Mouse (Mus musculus) ES-Bruce4 (cell line): ENCODE measurements around the gene Mmd.

Experiments
- CTCF ChIP-seq: IDR thresholded peaks from one replicate; pipeline ENCODE4 v1.8.1; 2011; ENCODE audit warnings: low read depth, low read length
- EP300 ChIP-seq: IDR thresholded peaks from 2 replicates; pipeline ENCODE4 v1.6.1; 2011; ENCODE audit warnings: low read depth, low read length; ENCODE audit not compliant: insufficient read depth
- POLR2A ChIP-seq: IDR thresholded peaks from one replicate; pipeline ENCODE4 v1.8.1; 2011; ENCODE audit warnings: low read length; ENCODE audit not compliant: insufficient read depth

- no peak for TF ChIP-seq CTCF
- no peak for TF ChIP-seq EP300
- no peak for TF ChIP-seq POLR2A
These were observed 7.7 kb downstream of the Mmd start for GRCm38 (mm10) chr11:90256833-90257525.
